Mouse (Mus musculus): Measurements from ENCODE around the gene Gucy2c. TPM values are rescaled to one million over a fixed set of nuclear protein-coding genes. Genes with fewer than 3 reads are reported as not detected.

Gene Gucy2c
- polyA plus RNA-seq, 1 experiment = 0.31 TPM

DNA sequence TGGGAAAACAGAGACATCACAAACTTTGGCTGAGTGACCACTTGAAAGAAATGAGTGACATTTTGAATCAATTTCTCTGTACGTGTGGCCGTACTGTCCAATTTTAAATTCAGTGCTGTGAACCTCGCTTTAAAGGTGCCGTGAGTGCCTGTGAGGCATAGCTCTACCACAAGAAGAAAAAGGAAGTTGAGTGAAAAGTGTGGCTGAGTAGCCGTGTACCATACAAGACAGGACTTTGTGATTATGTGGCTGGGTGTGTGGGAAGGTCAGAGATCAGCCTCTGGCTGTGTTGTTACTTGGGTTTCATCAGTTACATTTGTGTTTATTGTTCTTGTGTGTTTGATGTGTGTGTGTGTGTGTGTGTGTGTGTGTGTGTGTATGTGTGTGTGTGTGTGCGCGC lies 59.0 kb downstream of the Gucy2c start:
- H3K4me3 ChIP-seq (ENCODE audit: control insufficient read depth, insufficient read depth, low read length) = no peak overlapping the region
- WGBS = 66% methylated on average over 7 of the region's 7 CpGs

DNA sequence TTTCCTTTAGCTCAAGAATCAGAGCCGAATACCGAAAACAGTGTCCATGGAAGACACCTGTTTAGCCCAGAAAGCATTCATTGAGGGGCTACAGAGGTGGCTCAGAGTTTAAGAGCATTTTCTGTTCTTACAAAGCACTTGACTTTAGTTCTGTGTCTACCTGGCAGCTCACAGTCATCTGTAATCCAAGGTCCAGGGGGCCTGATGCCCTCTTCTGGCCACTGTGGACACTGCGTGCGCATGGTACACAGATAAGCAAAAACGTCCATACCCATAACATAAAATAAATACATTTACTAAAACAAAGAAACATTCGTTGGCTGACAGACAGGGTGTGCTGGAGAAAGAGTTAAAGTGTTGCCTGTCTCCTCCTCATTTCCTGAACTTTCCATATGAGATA lies 59.6 kb downstream of the Gucy2c start:
- Histone ChIP-seq H3K4me3 (ENCODE audit: control insufficient read depth, insufficient read depth, low read length) (no peak overlapping the region), H3K4me1 (replicated peaks; ENCODE audit: control insufficient read depth, insufficient read depth, low read length) (no peaks in the 10 kb centered on the region), H3K27ac (ENCODE audit: control insufficient read depth, insufficient read depth, low read length) (no peak overlapping the region), H3K36me3 (ENCODE audit: control insufficient read depth, insufficient read depth, low read length) (no peaks in the 10 kb centered on the region), H3K27me3 (ENCODE audit: control insufficient read depth, insufficient read depth, low read length) (no peaks in the 10 kb centered on the region)
- no peak for TF ChIP-seq POLR2A (IDR thresholded peaks at IDR 0.05; ENCODE audit: control insufficient read depth, extremely low read depth, insufficient read depth, low read length, poor library complexity)
- TF ChIP-seq CTCF (IDR thresholded peaks at IDR 0.05; ENCODE audit: borderline replicate concordance, control insufficient read depth, extremely low read depth, insufficient read depth, low read length, poor library complexity) = 0 out of 2 replicates have a peak, but pooled peaks have one; percentile 23
- peak; percentile 66 for DNase-seq
- WGBS = 76% methylated on average over 6 of the region's 6 CpGs

More for the DNA sequence above, 59.0 kb downstream of the Gucy2c start:
- Histone ChIP-seq H3K4me1 (replicated peaks; ENCODE audit: control insufficient read depth, insufficient read depth, low read length) (no peaks in the 10 kb centered on the region), H3K27me3 (ENCODE audit: control insufficient read depth, insufficient read depth, low read length) (no peaks in the 10 kb centered on the region), H3K27ac (ENCODE audit: control insufficient read depth, insufficient read depth, low read length) (no peak overlapping the region), H3K36me3 (ENCODE audit: control insufficient read depth, insufficient read depth, low read length) (no peaks in the 10 kb centered on the region)
- TF ChIP-seq POLR2A (IDR thresholded peaks at IDR 0.05; ENCODE audit: control insufficient read depth, extremely low read depth, insufficient read depth, low read length, poor library complexity) (no peak), CTCF (IDR thresholded peaks at IDR 0.05; ENCODE audit: borderline replicate concordance, control insufficient read depth, extremely low read depth, insufficient read depth, low read length, poor library complexity) (no peak)
- DNase-seq = no peak

DNA sequence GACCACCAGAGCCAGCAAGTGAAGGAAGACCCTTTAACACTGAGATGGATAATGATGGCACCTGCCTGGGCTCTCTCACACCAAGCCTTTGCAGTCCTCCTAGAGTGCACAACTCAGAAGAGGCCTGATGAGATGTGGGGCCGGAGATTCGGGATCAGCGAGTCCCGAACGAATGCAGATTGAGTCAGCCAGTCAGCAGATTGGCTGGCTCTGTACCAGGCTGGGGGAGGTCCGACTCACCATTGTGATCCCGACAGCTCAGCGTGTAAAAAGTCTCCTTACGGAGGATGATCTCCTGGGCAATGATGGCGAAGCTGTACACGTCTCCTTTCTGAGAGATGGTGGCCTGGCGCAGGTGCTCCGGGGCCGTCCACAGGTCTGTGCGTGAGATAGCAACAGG lies 61.1 kb downstream of the Gucy2c start:
- no peak for DNase-seq
- H3K4me3 ChIP-seq (ENCODE audit: control insufficient read depth, insufficient read depth, low read length) = no peak overlapping the region
- no peaks in the 10 kb centered on the region for H3K36me3 ChIP-seq (ENCODE audit: control insufficient read depth, insufficient read depth, low read length)
- no peaks in the 10 kb centered on the region for H3K4me1 ChIP-seq (replicated peaks; ENCODE audit: control insufficient read depth, insufficient read depth, low read length)
- 97% methylated on average over 15 of the region's 15 CpGs for WGBS
- no peaks in the 10 kb centered on the region for H3K27me3 ChIP-seq (ENCODE audit: control insufficient read depth, insufficient read depth, low read length)
- TF ChIP-seq CTCF (IDR thresholded peaks at IDR 0.05; ENCODE audit: borderline replicate concordance, control insufficient read depth, extremely low read depth, insufficient read depth, low read length, poor library complexity) (no peak), POLR2A (IDR thresholded peaks at IDR 0.05; ENCODE audit: control insufficient read depth, extremely low read depth, insufficient read depth, low read length, poor library complexity) (no peak)
- H3K27ac ChIP-seq (ENCODE audit: control insufficient read depth, insufficient read depth, low read length) = no peak overlapping the region

DNA sequence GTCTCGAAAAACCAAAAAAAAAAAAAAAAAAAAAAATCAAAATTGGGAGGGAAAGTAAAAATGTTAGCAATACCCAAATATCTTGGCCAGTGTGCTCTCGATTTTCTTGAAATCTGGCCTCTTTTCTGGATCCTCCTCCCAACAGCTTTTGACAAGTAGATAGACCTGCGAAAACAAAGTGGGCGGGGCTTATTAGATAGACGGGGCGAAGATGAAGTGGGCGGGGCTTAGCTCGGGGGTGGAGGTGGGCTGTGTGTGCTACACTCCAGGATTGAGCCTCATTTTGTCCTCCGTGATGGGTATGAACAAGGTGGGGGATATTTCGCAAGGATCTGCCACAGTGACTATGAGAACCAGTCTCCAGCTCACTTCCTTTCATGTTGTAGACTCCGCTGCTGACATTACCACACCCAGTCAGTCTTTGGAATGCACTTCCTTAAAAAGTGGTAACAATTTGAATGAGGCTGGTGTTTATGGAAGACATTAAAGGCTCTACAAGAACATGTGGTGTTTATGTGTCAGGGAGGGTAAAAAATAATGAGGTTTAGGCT lies 65.6 kb downstream of the Gucy2c start:
- no peak overlapping the region for H3K27ac ChIP-seq (ENCODE audit: control insufficient read depth, insufficient read depth, low read length)
- TF ChIP-seq POLR2A (IDR thresholded peaks at IDR 0.05; ENCODE audit: control insufficient read depth, extremely low read depth, insufficient read depth, low read length, poor library complexity) = no peak
- no peak for TF ChIP-seq CTCF (IDR thresholded peaks at IDR 0.05; ENCODE audit: borderline replicate concordance, control insufficient read depth, extremely low read depth, insufficient read depth, low read length, poor library complexity)
- 85% methylated on average over 11 of the region's 11 CpGs for WGBS
- H3K4me1 ChIP-seq (replicated peaks; ENCODE audit: control insufficient read depth, insufficient read depth, low read length) = no peaks in the 10 kb centered on the region
- no peak overlapping the region for H3K4me3 ChIP-seq (ENCODE audit: control insufficient read depth, insufficient read depth, low read length)
- no peaks in the 10 kb centered on the region for H3K27me3 ChIP-seq (ENCODE audit: control insufficient read depth, insufficient read depth, low read length)
- no peak for DNase-seq
- no peaks in the 10 kb centered on the region for H3K36me3 ChIP-seq (ENCODE audit: control insufficient read depth, insufficient read depth, low read length)

DNA sequence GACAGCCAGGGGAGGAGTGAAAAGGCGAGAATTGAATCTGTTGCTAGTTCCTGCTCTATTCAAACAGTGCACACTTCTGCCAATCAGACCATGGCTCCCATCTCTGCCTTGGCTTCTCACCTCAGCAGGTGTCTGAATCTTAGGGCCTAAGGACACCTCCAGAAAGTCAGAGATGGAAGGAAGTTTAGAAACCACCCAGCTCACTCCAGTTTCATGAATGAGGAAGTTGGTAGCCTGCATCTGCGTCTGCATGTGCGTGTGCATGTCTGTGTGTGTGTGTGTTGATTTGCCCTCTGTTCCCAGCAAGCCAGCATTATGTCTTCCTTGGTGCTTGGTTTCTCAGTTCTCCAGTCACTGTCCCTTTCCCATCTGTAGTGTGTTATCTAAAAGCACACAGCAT lies 67.5 kb downstream of the Gucy2c start:
- WGBS = 35% methylated on average over 3 of the region's 3 CpGs

DNA sequence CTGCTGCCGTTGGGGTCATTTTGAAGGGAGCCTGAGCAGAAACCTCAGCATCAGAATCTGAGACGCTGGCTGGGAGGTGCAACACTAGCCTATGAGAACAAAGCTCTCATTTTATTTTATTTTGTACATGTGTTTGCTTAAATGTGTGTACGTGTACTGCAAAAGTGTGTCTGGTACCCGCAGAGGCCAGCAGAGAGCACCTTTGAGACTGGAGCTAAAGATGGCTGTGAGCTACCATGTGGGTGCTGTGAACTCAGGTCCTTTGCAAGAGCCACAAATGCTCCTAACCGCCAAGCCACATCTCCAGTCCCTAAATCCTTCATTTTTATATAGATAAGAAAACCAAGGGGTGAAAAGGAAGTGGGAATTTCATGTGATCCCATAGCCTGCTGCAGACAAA lies 71.2 kb downstream of the Gucy2c start:
- Histone ChIP-seq H3K36me3 (ENCODE audit: control insufficient read depth, insufficient read depth, low read length) (no peaks in the 10 kb centered on the region), H3K4me1 (replicated peaks; ENCODE audit: control insufficient read depth, insufficient read depth, low read length) (no peaks in the 10 kb centered on the region), H3K27me3 (ENCODE audit: control insufficient read depth, insufficient read depth, low read length) (no peaks in the 10 kb centered on the region), H3K4me3 (ENCODE audit: control insufficient read depth, insufficient read depth, low read length) (no peak overlapping the region), H3K27ac (ENCODE audit: control insufficient read depth, insufficient read depth, low read length) (no peak overlapping the region)
- DNase-seq = no peak
- no peak for TF ChIP-seq CTCF (IDR thresholded peaks at IDR 0.05; ENCODE audit: borderline replicate concordance, control insufficient read depth, extremely low read depth, insufficient read depth, low read length, poor library complexity)
- TF ChIP-seq POLR2A (IDR thresholded peaks at IDR 0.05; ENCODE audit: control insufficient read depth, extremely low read depth, insufficient read depth, low read length, poor library complexity) = no peak
- WGBS = 95% methylated on average over 5 of the region's 5 CpGs

More for the DNA sequence above, 67.5 kb downstream of the Gucy2c start:
- DNase-seq = no peak
- H3K27ac ChIP-seq (ENCODE audit: control insufficient read depth, insufficient read depth, low read length) = no peak overlapping the region
- no peaks in the 10 kb centered on the region for H3K27me3 ChIP-seq (ENCODE audit: control insufficient read depth, insufficient read depth, low read length)
- no peaks in the 10 kb centered on the region for H3K4me1 ChIP-seq (replicated peaks; ENCODE audit: control insufficient read depth, insufficient read depth, low read length)
- no peaks in the 10 kb centered on the region for H3K36me3 ChIP-seq (ENCODE audit: control insufficient read depth, insufficient read depth, low read length)
- no peak overlapping the region for H3K4me3 ChIP-seq (ENCODE audit: control insufficient read depth, insufficient read depth, low read length)
- TF ChIP-seq CTCF (IDR thresholded peaks at IDR 0.05; ENCODE audit: borderline replicate concordance, control insufficient read depth, extremely low read depth, insufficient read depth, low read length, poor library complexity) (no peak), POLR2A (IDR thresholded peaks at IDR 0.05; ENCODE audit: control insufficient read depth, extremely low read depth, insufficient read depth, low read length, poor library complexity) (no peak)

DNA sequence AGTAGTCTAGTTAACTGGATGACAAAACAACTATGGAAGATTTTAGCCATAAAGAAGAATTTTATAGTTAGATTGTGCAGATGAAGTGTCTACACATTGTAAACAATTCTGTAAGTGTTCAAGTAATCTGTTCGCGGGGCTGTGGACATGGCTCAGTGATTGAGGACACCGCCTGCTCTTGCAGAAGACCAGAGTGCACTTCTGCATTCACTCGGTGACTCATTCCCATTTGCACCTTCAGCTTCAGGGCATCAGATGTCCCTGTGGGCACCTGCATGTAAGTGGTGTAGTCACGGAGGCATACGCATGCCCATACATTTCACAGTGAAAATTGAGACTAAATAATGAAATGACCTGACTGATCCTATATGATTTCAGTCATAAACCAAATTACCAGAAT lies 73.0 kb downstream of the Gucy2c start:
- Histone ChIP-seq H3K27ac (ENCODE audit: control insufficient read depth, insufficient read depth, low read length) (no peak overlapping the region), H3K36me3 (ENCODE audit: control insufficient read depth, insufficient read depth, low read length) (no peaks in the 10 kb centered on the region), H3K27me3 (ENCODE audit: control insufficient read depth, insufficient read depth, low read length) (no peaks in the 10 kb centered on the region), H3K4me3 (ENCODE audit: control insufficient read depth, insufficient read depth, low read length) (no peak overlapping the region), H3K4me1 (replicated peaks; ENCODE audit: control insufficient read depth, insufficient read depth, low read length) (no peaks in the 10 kb centered on the region)
- 92% methylated on average over 6 of the region's 6 CpGs for WGBS
- TF ChIP-seq POLR2A (IDR thresholded peaks at IDR 0.05; ENCODE audit: control insufficient read depth, extremely low read depth, insufficient read depth, low read length, poor library complexity) (no peak), CTCF (IDR thresholded peaks at IDR 0.05; ENCODE audit: borderline replicate concordance, control insufficient read depth, extremely low read depth, insufficient read depth, low read length, poor library complexity) (no peak)
- DNase-seq = no peak
